Mouse (Mus musculus) heart, adult 18-20 months (tissue): ENCODE data around the gene Plod1. TPM values are rescaled to one million over a fixed set of nuclear protein-coding genes. Genes with fewer than 3 reads are reported as not detected.

Source experiments
- DNase-seq, 2 experiments: peaks; one replicate each; pipeline ENCODE4 v3.0.0; 2021 to 2022; ENCODE audit warnings: mixed read lengths in 1 of 2
- total RNA-seq, 2 experiments: library from RNA; stranded (reverse); gene quantifications; 2 replicates each; pipeline ENCODE4 v1.2.3; 2021

Gene Plod1
- total RNA-seq, 2 experiments from 2014 or later, result 61.0 to 65.3 TPM

GRCm38 (mm10) chr4:147938148-147939096, 1.9 kb upstream of the Plod1 start:
- peak; percentile 79 to 93 for DNase-seq

GRCm38 (mm10) chr4:147937486-147937885, 919 bp upstream of the Plod1 start:
- peak; percentile 35 to 37 for DNase-seq

- DNase-seq, result no peak
These were observed 454 bp upstream of the Plod1 start for GRCm38 (mm10) chr4:147937021-147937420.

- no peak for DNase-seq
These were observed 663 bp downstream of the Plod1 start for GRCm38 (mm10) chr4:147935904-147936303.

GRCm38 (mm10) chr4:147934611-147935010, 2.0 kb downstream of the Plod1 start:
- DNase-seq, result no peak

GRCm38 (mm10) chr4:147934134-147934533, 2.4 kb downstream of the Plod1 start:
- peak; percentile 26 to 42 for DNase-seq

- no peak for DNase-seq
These were observed 5.6 kb downstream of the Plod1 start for GRCm38 (mm10) chr4:147930946-147931345.

GRCm38 (mm10) chr4:147928540-147928939, 8.0 kb downstream of the Plod1 start:
- DNase-seq, result no peak

- no peak for DNase-seq
These were observed 8.4 kb downstream of the Plod1 start for GRCm38 (mm10) chr4:147928136-147928535.

GRCm38 (mm10) chr4:147927705-147928104, 8.9 kb downstream of the Plod1 start:
- peak; percentile 73 to 77 for DNase-seq

GRCm38 (mm10) chr4:147922341-147922740, 14.2 kb downstream of the Plod1 start:
- no peak for DNase-seq

- DNase-seq, result no peak
These were observed 15.6 kb downstream of the Plod1 start for GRCm38 (mm10) chr4:147920973-147921372.

GRCm38 (mm10) chr4:147918459-147919121, 18.0 kb downstream of the Plod1 start:
- peak; percentile 44 to 80 for DNase-seq

- DNase-seq, result peak; percentile 44 to 53
These were observed 27.1 kb downstream of the Plod1 start for GRCm38 (mm10) chr4:147909486-147909885.

- DNase-seq, result peak in 1 of 2 experiments; percentile 37
These were observed 30.3 kb downstream of the Plod1 start for GRCm38 (mm10) chr4:147906230-147906629.

- no peak for DNase-seq
These were observed 31.4 kb downstream of the Plod1 start for GRCm38 (mm10) chr4:147905090-147905659.

- DNase-seq, result peak; percentile 93 to 96
These were observed 32.1 kb downstream of the Plod1 start, which contains the start of gene Mfn2 for GRCm38 (mm10) chr4:147904313-147905089. TSS of gene Mfn2 (minus strand) at chr4:147904704.

- DNase-seq, result peak in 1 of 2 experiments; percentile 54
These were observed 33.0 kb downstream of the Plod1 start for GRCm38 (mm10) chr4:147903601-147904000.

GRCm38 (mm10) chr4:147902906-147903500, 33.6 kb downstream of the Plod1 start:
- DNase-seq, result peak; percentile 45 to 50

GRCm38 (mm10) chr4:147900452-147900851, 36.1 kb downstream of the Plod1 start:
- peak; percentile 62 to 65 for DNase-seq

- peak; percentile 64 to 83 for DNase-seq
These were observed 39.2 kb downstream of the Plod1 start for GRCm38 (mm10) chr4:147897348-147897747.
